Mouse (Mus musculus): ENCODE data around the gene Wfdc13. TPM values are rescaled to one million over a fixed set of nuclear protein-coding genes. Genes with fewer than 3 reads are reported as not detected.

The Wfdc13 gene
- total RNA-seq (2023) = not detected

GRCm38 (mm10) chr2:164684807-164685206 is at the start of gene Wfdc13:
Gene Wfdc13 (plus strand): TSS chr2:164685107.

GRCm38 (mm10) chr2:164638696-164639095 is 46.2 kb upstream of the Wfdc13 start, which contains the start of gene Wfdc16:
Gene Wfdc16 (minus strand): TSS chr2:164638796.

GRCm38 (mm10) chr2:164655858-164656257 is 29.0 kb upstream of the Wfdc13 start, which contains the start of gene Wfdc10:
Gene Wfdc10 (plus strand): TSS chr2:164656046.

GRCm38 (mm10) chr2:164656483-164656882 is 28.4 kb upstream of the Wfdc13 start, which contains the start of gene Wfdc9:
Gene Wfdc9 (minus strand): TSS chr2:164656583.

GRCm38 (mm10) chr2:164673987-164674386 is 10.9 kb upstream of the Wfdc13 start, which contains the start of gene Wfdc11:
Gene Wfdc11 (minus strand): TSS chr2:164674087.

GRCm38 (mm10) chr2:164698201-164698600 is 13.3 kb downstream of the Wfdc13 start, which contains the start of gene Spint4:
Gene Spint4 (plus strand): TSS chr2:164698501.

GRCm38 (mm10) chr2:164715005-164715404 is 30.1 kb downstream of the Wfdc13 start, which contains the start of gene Spint5:
Gene Spint5 (plus strand): TSS chr2:164715305.

Other genes with a start within 250 kb of the Wfdc13 start
- gene Sdc4, start 241.2 kb upstream of the Wfdc13 start, total RNA-seq (2023) = 1 to 10 TPM; 3.3 to 3.8 TPM
- gene Sys1, start 228.1 kb upstream of the Wfdc13 start, total RNA-seq (2023) = 10 to 100 TPM; 54.0 to 59.5 TPM
- gene Gm20458, start 224.1 kb upstream of the Wfdc13 start, total RNA-seq (2023) = not detected
- gene Trp53tg5, start 211.4 kb upstream of the Wfdc13 start, total RNA-seq (2023) = not detected
- gene Dbndd2, start 199.0 kb upstream of the Wfdc13 start, total RNA-seq (2023) = 10 to 100 TPM in 1 of 2 experiments, 1 to 10 TPM in 1; 9.3 to 13.0 TPM
- 10 to 100 TPM; 67.3 to 77.4 TPM for gene Pigt, start 187.6 kb upstream of the Wfdc13 start, total RNA-seq (2023)
- gene Wfdc2, start 122.7 kb upstream of the Wfdc13 start, total RNA-seq (2023) = not detected
- gene Spint3, start 111.6 kb upstream of the Wfdc13 start, total RNA-seq (2023) = not detected
- not detected for gene Wfdc6a, start 99.7 kb upstream of the Wfdc13 start, total RNA-seq (2023)
- not detected for gene Eppin, start 91.5 kb upstream of the Wfdc13 start, total RNA-seq (2023)
- gene Wfdc6b, start 71.6 kb upstream of the Wfdc13 start, total RNA-seq (2023) = not detected
- not detected for gene Wfdc8, start 71.5 kb upstream of the Wfdc13 start, total RNA-seq (2023)
- not detected for gene Wfdc16, start 46.3 kb upstream of the Wfdc13 start, total RNA-seq (2023)
- not detected for gene Wfdc10, start 29.1 kb upstream of the Wfdc13 start, total RNA-seq (2023)
- gene Wfdc9, start 28.5 kb upstream of the Wfdc13 start, total RNA-seq (2023) = not detected
- gene Wfdc11, start 11.0 kb upstream of the Wfdc13 start, total RNA-seq (2023) = not detected
- not detected for gene Spint4, start 13.4 kb downstream of the Wfdc13 start, total RNA-seq (2023)
- gene Spint5, start 30.2 kb downstream of the Wfdc13 start, total RNA-seq (2023) = not detected
- gene Wfdc3, start 60.8 kb downstream of the Wfdc13 start, total RNA-seq (2023) = under 1 TPM in 1 of 2 experiments, not detected in 1; 0.36 TPM
- gene Dnttip1, start 60.9 kb downstream of the Wfdc13 start, total RNA-seq (2023) = 10 to 100 TPM; 41.7 to 46.9 TPM
- gene Ube2c, start 84.8 kb downstream of the Wfdc13 start, total RNA-seq (2023) = 1 to 10 TPM; 2.9 to 9.5 TPM
- not detected for gene Tnnc2, start 94.9 kb downstream of the Wfdc13 start, total RNA-seq (2023)
- under 1 TPM; 0.33 to 0.96 TPM for gene Snx21, start 100.7 kb downstream of the Wfdc13 start, total RNA-seq (2023)
- gene Acot8, start 119.8 kb downstream of the Wfdc13 start, total RNA-seq (2023) = 10 to 100 TPM; 51.6 to 59.8 TPM
- 1 to 10 TPM; 3.4 to 3.6 TPM for gene Zswim3, start 120.0 kb downstream of the Wfdc13 start, total RNA-seq (2023)
- 10 to 100 TPM; 11.1 to 11.2 TPM for gene Zswim1, start 137.6 kb downstream of the Wfdc13 start, total RNA-seq (2023)
- not detected for gene Spata25, start 143.4 kb downstream of the Wfdc13 start, total RNA-seq (2023)
- 100 to 1,000 TPM; 118 to 128 TPM for gene Ctsa, start 147.8 kb downstream of the Wfdc13 start, total RNA-seq (2023)
- gene Neurl2, start 148.3 kb downstream of the Wfdc13 start, total RNA-seq (2023) = 1 to 10 TPM; 1.1 to 1.7 TPM
- 1 to 10 TPM; 5.7 to 6.9 TPM for gene Pltp, start 172.6 kb downstream of the Wfdc13 start, total RNA-seq (2023)
- 100 to 1,000 TPM in 1 of 2 experiments, 10 to 100 TPM in 1; 83.5 to 104 TPM for gene Pcif1, start 194.2 kb downstream of the Wfdc13 start, total RNA-seq (2023)
- gene Zfp335, start 226.7 kb downstream of the Wfdc13 start, total RNA-seq (2023) = 10 to 100 TPM; 55.6 to 55.9 TPM

Data from T-cell, adult 66 days (primary cell).